Mouse (Mus musculus) adrenal gland, postnatal 14 days (tissue): ENCODE results near the gene Zfp235. TPM values are rescaled to one million over a fixed set of nuclear protein-coding genes. Genes with fewer than 3 reads are reported as not detected.

Experiments used
- total RNA-seq: library from RNA; stranded (reverse); gene quantifications from 2 replicates; pipeline ENCODE4 v1.2.3, GENCODE M21; 2021

The Zfp235 gene
- total RNA-seq, 1 experiment from 2014 or later = 7.3 TPM

Other genes with a start within 250 kb of the Zfp235 start
- gene Vmn1r178, start 242.2 kb upstream of the Zfp235 start, total RNA-seq = not detected in 2 replicates
- not detected in 2 replicates for gene Vmn1r179, start 207.2 kb upstream of the Zfp235 start, total RNA-seq
- not detected in 2 replicates for gene Vmn1r180, start 183.5 kb upstream of the Zfp235 start, total RNA-seq
- gene Vmn1r181, start 159.6 kb upstream of the Zfp235 start, total RNA-seq = not detected in 2 replicates
- not detected in 2 replicates for gene V1rd19, start 132.5 kb upstream of the Zfp235 start, total RNA-seq
- not detected in 2 replicates for gene Vmn1r183, start 80.9 kb upstream of the Zfp235 start, total RNA-seq
- gene Zfp180, start 52.2 kb upstream of the Zfp235 start, total RNA-seq = 21.8 and 22.3 TPM in 2 replicates
- gene Zfp112, start 21.9 kb upstream of the Zfp235 start, total RNA-seq = 2.6 and 3.3 TPM in 2 replicates
- 0.30 and 0.79 TPM in 2 replicates for gene Zfp114, start 40.9 kb downstream of the Zfp235 start, total RNA-seq
- gene Zfp111, start 77.3 kb downstream of the Zfp235 start, total RNA-seq = 9.5 TPM in 2 replicates
- gene Zfp109, start 103.4 kb downstream of the Zfp235 start, total RNA-seq = 2.7 and 3.0 TPM in 2 replicates
- gene Zfp108, start 120.6 kb downstream of the Zfp235 start, total RNA-seq = 2.1 and 3.4 TPM in 2 replicates
- 4.4 and 4.7 TPM in 2 replicates for gene Zfp93, start 136.3 kb downstream of the Zfp235 start, total RNA-seq
- gene Zfp61, start 167.1 kb downstream of the Zfp235 start, total RNA-seq = 6.5 and 11.4 TPM in 2 replicates
- gene Zfp94, start 182.5 kb downstream of the Zfp235 start, total RNA-seq = 3.8 and 5.4 TPM in 2 replicates
- gene Tescl, start 199.8 kb downstream of the Zfp235 start, total RNA-seq = not detected in 2 replicates
- not detected in 2 replicates for gene Lypd5, start 215.0 kb downstream of the Zfp235 start, total RNA-seq
- 4.9 and 7.3 TPM in 2 replicates for gene Kcnn4, start 236.1 kb downstream of the Zfp235 start, total RNA-seq